19 mouse cellular contexts compared by ENCODE assay signal in genomic region chr9:114455420-114455819, GRCm38 (mm10). TPM values are rescaled to one million over a fixed set of nuclear protein-coding genes. Genes with fewer than 3 reads are reported as not detected.
"Had no signal": no experiment of that assay in that cellular context is flagged by ENCODE, and none has a peak within 500 bp of the region (broad histone marks: within the 10 kb centered on the region; RNA-seq: fewer than 3 reads in every experiment).

No protein-coding gene starts in this region.

- H3K4me2 ChIP-seq: lung, embryonic 15.5 days; midbrain, embryonic 11.5 days; midbrain, embryonic 13.5 days; midbrain, embryonic 15.5 days; neural tube, embryonic 12.5 days; stomach, embryonic 15.5 days had no signal

- H3K36me3 ChIP-seq: midbrain, embryonic 15.5 days had no signal

- H3K9ac ChIP-seq: liver, postnatal 0 days; lung, embryonic 15.5 days; midbrain, embryonic 13.5 days; midbrain, embryonic 15.5 days; neural tube, embryonic 12.5 days; stomach, embryonic 15.5 days had no signal

- H3K4me3 ChIP-seq: lung, embryonic 15.5 days; megakaryocyte, embryonic 14.5 days; midbrain, embryonic 13.5 days; midbrain, embryonic 15.5 days; neural tube, embryonic 12.5 days; stomach, embryonic 15.5 days had no signal

- H3K9me3 ChIP-seq: lung, embryonic 15.5 days; megakaryocyte, embryonic 14.5 days; midbrain, embryonic 13.5 days; midbrain, embryonic 15.5 days; neural tube, embryonic 12.5 days; stomach, embryonic 15.5 days had no signal

- H3K27me3 ChIP-seq: lung, embryonic 15.5 days; megakaryocyte, embryonic 14.5 days; midbrain, embryonic 13.5 days; midbrain, embryonic 15.5 days; neural tube, embryonic 12.5 days; stomach, embryonic 15.5 days had no signal

- H3K4me1 ChIP-seq: lung, embryonic 15.5 days; megakaryocyte, embryonic 14.5 days; midbrain, embryonic 13.5 days; midbrain, embryonic 15.5 days; neural tube, embryonic 12.5 days; stomach, embryonic 15.5 days had no signal

- DNase-seq: liver, postnatal 0 days; lung, adult 2 months; right cerebral cortex, postnatal 14 days; thymus, adult 18-20 months; thymus, postnatal 14 days; thymus, postnatal 36 days had no signal

- ATAC-seq: liver, postnatal 0 days; lung, postnatal 0 days; midbrain, embryonic 13.5 days; midbrain, embryonic 15.5 days had no signal

- H3K27ac ChIP-seq: lung, embryonic 15.5 days; macrophage; midbrain, embryonic 13.5 days; midbrain, embryonic 15.5 days; neural tube, embryonic 12.5 days; stomach, embryonic 15.5 days had no signal

RNA-seq across cellular contexts. Expression of gene Ccr4, which starts 49.3 kb away (rescaled TPM):
- total RNA-seq: megakaryocyte progenitor cell, adult 5-6 weeks; midbrain, postnatal 0 days; neutrophil, adult 5-6 weeks had no signal
- polyA plus RNA-seq: liver, postnatal 0 days; lung, postnatal 0 days; macrophage; midbrain, embryonic 11.5 days; midbrain, embryonic 13.5 days; midbrain, embryonic 15.5 days; midbrain, postnatal 0 days; neural tube, embryonic 12.5 days; neural tube, embryonic 14.5 days had no signal
